Mouse (Mus musculus) ES-CJ7 (cell line): ENCODE data around the gene Muc2.
"Not testable (repeated sequence)": the region's sequence is repeated elsewhere in the genome, so short reads cannot be mapped to it uniquely, and the experiment has no call there.

Source experiments
- DNase-seq: peaks from one replicate; pipeline ENCODE4 v3.0.0; 2011; ENCODE audit warnings: low read depth, low spot score

Muc2 gene

GRCm38 (mm10) chr7:141690040-141690439, at the start of gene Muc2:
Muc2 (plus strand) TSS chr7:141690340.
- no peak for DNase-seq

GRCm38 (mm10) chr7:141642375-141642774, 47.8 kb upstream of the Muc2 start:
- no peak for DNase-seq

GRCm38 (mm10) chr7:141643160-141643559, 47.0 kb upstream of the Muc2 start:
- DNase-seq: peak; percentile 28

GRCm38 (mm10) chr7:141647083-141647482, 43.1 kb upstream of the Muc2 start:
- no peak for DNase-seq

GRCm38 (mm10) chr7:141647815-141648214, 42.3 kb upstream of the Muc2 start:
- DNase-seq: no peak

GRCm38 (mm10) chr7:141652191-141652590, 37.9 kb upstream of the Muc2 start:
- peak; percentile 33 for DNase-seq

- no peak for DNase-seq
These were observed 29.8 kb upstream of the Muc2 start for GRCm38 (mm10) chr7:141660346-141660745.

- DNase-seq: no peak
These were observed 28.7 kb upstream of the Muc2 start for GRCm38 (mm10) chr7:141661481-141661880.

GRCm38 (mm10) chr7:141662223-141662622, 27.9 kb upstream of the Muc2 start:
- no peak for DNase-seq

- peak; percentile 78 for DNase-seq
These were observed 23.9 kb upstream of the Muc2 start for GRCm38 (mm10) chr7:141666190-141666589.

GRCm38 (mm10) chr7:141669097-141669496, 21.0 kb upstream of the Muc2 start:
- DNase-seq: not testable (repeated sequence)

- DNase-seq: peak; percentile 55
These were observed 19.1 kb upstream of the Muc2 start for GRCm38 (mm10) chr7:141670999-141671398.

GRCm38 (mm10) chr7:141671626-141672291, 18.4 kb upstream of the Muc2 start:
- no peak for DNase-seq

- no peak for DNase-seq
These were observed 11.2 kb upstream of the Muc2 start for GRCm38 (mm10) chr7:141678922-141679321.

- no peak for DNase-seq
These were observed 2.8 kb upstream of the Muc2 start for GRCm38 (mm10) chr7:141687330-141687729.

- DNase-seq: peak; percentile 38
These were observed 3.6 kb downstream of the Muc2 start for GRCm38 (mm10) chr7:141693591-141694273.

GRCm38 (mm10) chr7:141694274-141694639, 4.1 kb downstream of the Muc2 start:
- no peak for DNase-seq

- no peak for DNase-seq
These were observed 6.4 kb downstream of the Muc2 start for GRCm38 (mm10) chr7:141696538-141696937.

GRCm38 (mm10) chr7:141699556-141700220, 9.5 kb downstream of the Muc2 start:
- no peak for DNase-seq

GRCm38 (mm10) chr7:141747451-141748100, 57.4 kb downstream of the Muc2 start:
- no peak for DNase-seq

- DNase-seq: no peak
These were observed 62.4 kb downstream of the Muc2 start for GRCm38 (mm10) chr7:141752513-141752912.

- DNase-seq: peak; percentile 67
These were observed 65.7 kb downstream of the Muc2 start for GRCm38 (mm10) chr7:141755831-141756230.
